Mouse (Mus musculus) thymus, adult 18-20 months (tissue): ENCODE results near the gene Tmprss12.
"Not testable (repeated sequence)": the region's sequence is repeated elsewhere in the genome, so short reads cannot be mapped to it uniquely, and the experiment has no call there.

Experiments used
- DNase-seq, 2 experiments: peaks; one replicate each; pipeline ENCODE4 v3.0.0; 2022; ENCODE audit warnings: mixed read lengths in 2 of 2

The Tmprss12 gene

GRCm38 (mm10) chr15:100280626-100281025, at the start of gene Tmprss12:
Gene Tmprss12 (plus strand): TSS chr15:100280837.
- no peak for DNase-seq

GRCm38 (mm10) chr15:100231616-100232525, 48.8 kb upstream of the Tmprss12 start:
- no peak for DNase-seq

GRCm38 (mm10) chr15:100235208-100235965, 45.2 kb upstream of the Tmprss12 start:
- no peak for DNase-seq

- DNase-seq = no peak
Observed at GRCm38 (mm10) chr15:100236952-100237351, 43.7 kb upstream of the Tmprss12 start.

GRCm38 (mm10) chr15:100241780-100242179, 38.9 kb upstream of the Tmprss12 start:
- DNase-seq = no peak

- no peak for DNase-seq
Observed at GRCm38 (mm10) chr15:100245951-100246350, 34.7 kb upstream of the Tmprss12 start.

- no peak for DNase-seq
Observed at GRCm38 (mm10) chr15:100247296-100247695, 33.3 kb upstream of the Tmprss12 start.

GRCm38 (mm10) chr15:100248665-100249433, 31.8 kb upstream of the Tmprss12 start:
- no peak for DNase-seq

GRCm38 (mm10) chr15:100251153-100251780, 29.4 kb upstream of the Tmprss12 start:
- no peak for DNase-seq

GRCm38 (mm10) chr15:100256386-100256785, 24.3 kb upstream of the Tmprss12 start:
- no peak for DNase-seq

- no peak for DNase-seq
Observed at GRCm38 (mm10) chr15:100257305-100257704, 23.3 kb upstream of the Tmprss12 start.

GRCm38 (mm10) chr15:100258646-100259425, 21.8 kb upstream of the Tmprss12 start:
- DNase-seq = no peak

- DNase-seq = not testable (repeated sequence)
Observed at GRCm38 (mm10) chr15:100260351-100260750, 20.3 kb upstream of the Tmprss12 start.

GRCm38 (mm10) chr15:100263246-100263905, 17.3 kb upstream of the Tmprss12 start:
- no peak for DNase-seq

- no peak for DNase-seq
Observed at GRCm38 (mm10) chr15:100265586-100266325, 14.9 kb upstream of the Tmprss12 start.

GRCm38 (mm10) chr15:100268916-100269315, 11.7 kb upstream of the Tmprss12 start:
- no peak for DNase-seq

- no peak for DNase-seq
Observed at GRCm38 (mm10) chr15:100269776-100270175, 10.9 kb upstream of the Tmprss12 start.

- not testable (repeated sequence) for DNase-seq
Observed at GRCm38 (mm10) chr15:100270609-100271008, 10.0 kb upstream of the Tmprss12 start.

- DNase-seq = no peak
Observed at GRCm38 (mm10) chr15:100271411-100271810, 9.2 kb upstream of the Tmprss12 start.

GRCm38 (mm10) chr15:100273791-100274308, 6.8 kb upstream of the Tmprss12 start:
- DNase-seq = not testable (repeated sequence)
